Mouse (Mus musculus) kidney, adult 2 months (tissue): ENCODE data around the gene Abt1. TPM values are rescaled to one million over a fixed set of nuclear protein-coding genes. Genes with fewer than 3 reads are reported as not detected.

Experiments used
- DNase-seq: peaks from one replicate; pipeline ENCODE4 v3.0.0; 2021
- H3K27ac ChIP-seq: fragments of 200-500 bp; 2 replicates; pipeline ENCODE4 v1.5.1; 2012; ENCODE audit warnings: low read depth, low read length, control low read depth, inconsistent platforms; ENCODE audit not compliant: insufficient read depth
- H3K27me3 ChIP-seq: fragments of 200-500 bp; replicated peaks from 2 replicates; pipeline ENCODE4 v1.6.1; 2012; ENCODE audit warnings: mild to moderate bottlenecking, moderate library complexity, low read length, inconsistent platforms; ENCODE audit not compliant: control insufficient read depth, insufficient read depth
- H3K36me3 ChIP-seq: fragments of 200-500 bp; 2 replicates; pipeline ENCODE4 v1.6.1; 2012; ENCODE audit warnings: mild to moderate bottlenecking, moderate library complexity, low read length, inconsistent platforms; ENCODE audit not compliant: control insufficient read depth, insufficient read depth
- H3K4me1 ChIP-seq: fragments of 200-500 bp; 2 replicates; pipeline ENCODE4 v1.6.1; 2011; ENCODE audit warnings: low read length; ENCODE audit not compliant: control insufficient read depth, insufficient read depth
- H3K4me3 ChIP-seq: fragments of 200-500 bp; 2 replicates; pipeline ENCODE4 v1.5.1; 2011; ENCODE audit warnings: mild to moderate bottlenecking, low read depth, low read length, control low read depth; ENCODE audit not compliant: insufficient read depth
- CTCF ChIP-seq: fragments of 200-500 bp; conservative IDR thresholded peaks from 2 replicates; pipeline ENCODE4 v1.5.1; 2011; ENCODE audit warnings: low read depth, mild to moderate bottlenecking, control low read depth, low read length, moderate library complexity, mixed read lengths; ENCODE audit not compliant: insufficient read depth, insufficient read length
- POLR2A ChIP-seq: fragments of 200-500 bp; IDR thresholded peaks from one replicate; pipeline ENCODE4 v1.6.1; 2011; ENCODE audit warnings: low read depth, low read length, control low read depth
- WGBS: fragments of 180-500 bp; shearing (Covaris S2); methylation state at CpG from one replicate; pipeline ENCODE4 v1.1.7; 2018; 5-methylcytosine and 5-hydroxymethylcytosine counted together
- polyA plus RNA-seq: library from polyadenylated mRNA; depleted of rRNA; stranded (reverse); fragments of >200 nt; gene quantifications from 2 replicates; pipeline ENCODE4 v1.2.3, GENCODE M21; 2012; rRNA removed

Abt1 gene
- polyA plus RNA-seq: 3.3 and 3.9 TPM in 2 replicates

- TF ChIP-seq CTCF (no peak), POLR2A (peak; percentile 45)
- peak; percentile 95 for DNase-seq
- Histone ChIP-seq H3K4me1 (no peaks in the 10 kb centered on the region; the same call in 1 of the 2 replicates), H3K27ac (peak within 1 kb of the TSS; percentile 43; the same call in 1 of the 2 replicates), H3K4me3 (peak within 1 kb of the TSS; percentile 73), H3K27me3 (no peaks in the 10 kb centered on the region), H3K36me3 (no peaks in the 10 kb centered on the region; the same call in 1 of the 2 replicates)
- under 1% methylated on average over 48 of the region's 48 CpGs for WGBS
Measured at GRCm38 (mm10) chr13:23423286-23424051, at the start of gene Abt1. Gene Abt1, minus strand, starts transcription at chr13:23423866.

DNA sequence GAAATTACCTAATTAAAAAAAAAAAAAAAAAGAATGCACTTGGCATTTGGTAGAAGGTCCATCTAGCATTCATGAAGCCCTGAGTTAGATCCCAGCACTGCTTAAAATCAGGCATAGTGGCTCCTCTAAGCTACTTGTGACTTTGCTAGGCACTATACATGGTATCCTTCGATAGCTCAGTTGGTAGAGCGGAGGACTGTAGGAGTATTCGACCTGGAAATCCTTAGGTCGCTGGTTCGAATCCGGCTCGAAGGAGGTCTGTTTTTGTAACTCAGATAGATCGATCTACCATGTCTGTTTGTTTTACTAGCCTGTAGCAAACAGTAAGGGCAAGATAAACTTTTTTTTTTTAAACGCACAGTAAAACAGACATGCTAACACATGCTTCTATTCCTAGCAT lies 43.2 kb upstream of the Abt1 start:
- Histone ChIP-seq H3K36me3 (no peaks in the 10 kb centered on the region), H3K4me1 (no peaks in the 10 kb centered on the region; the same call in 1 of the 2 replicates), H3K27ac (no peak overlapping the region), H3K27me3 (no peaks in the 10 kb centered on the region), H3K4me3 (no peak overlapping the region)
- DNase-seq: peak; percentile 85
- WGBS: 18% methylated on average over 9 of the region's 9 CpGs
- TF ChIP-seq POLR2A (no peak), CTCF (no peak)

DNA sequence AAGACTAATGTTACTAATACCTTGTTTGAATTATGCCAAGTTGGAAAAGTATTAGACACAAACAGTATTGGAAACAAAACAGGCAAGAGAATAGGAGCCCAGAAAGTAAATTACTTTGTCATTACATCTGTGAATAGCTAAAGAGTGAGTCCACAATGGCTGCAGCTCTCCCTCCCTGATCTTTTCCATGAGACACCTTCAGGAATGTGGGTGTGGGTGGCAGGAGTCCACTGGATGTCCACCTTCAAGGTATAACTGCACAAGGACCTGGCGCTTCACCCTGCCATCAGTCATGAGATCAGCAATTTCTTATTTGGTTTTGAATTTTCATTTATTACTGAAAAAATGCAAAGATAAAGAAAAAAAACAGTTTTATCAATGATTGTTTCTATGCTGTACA lies 42.6 kb upstream of the Abt1 start:
- H3K27me3 ChIP-seq: no peaks in the 10 kb centered on the region
- no peak overlapping the region for H3K27ac ChIP-seq
- no peak for TF ChIP-seq POLR2A
- no peak for TF ChIP-seq CTCF
- H3K4me1 ChIP-seq: no peaks in the 10 kb centered on the region; the same call in 1 of the 2 replicates
- 95% methylated on average over 1 of the region's 1 CpGs for WGBS
- H3K4me3 ChIP-seq: no peak overlapping the region
- H3K36me3 ChIP-seq: no peaks in the 10 kb centered on the region
- DNase-seq: no peak

- Histone ChIP-seq H3K36me3 (no peaks in the 10 kb centered on the region), H3K4me3 (no peak within 1 kb of the TSS), H3K27me3 (no peaks in the 10 kb centered on the region), H3K4me1 (no peaks in the 10 kb centered on the region; the same call in 1 of the 2 replicates), H3K27ac (no peak within 1 kb of the TSS)
- TF ChIP-seq POLR2A (no peak), CTCF (no peak)
- DNase-seq: no peak
- 20% methylated on average over 7 of the region's 7 CpGs for WGBS
Measured at GRCm38 (mm10) chr13:23465600-23466109, 42.0 kb upstream of the Abt1 start, which contains the start of gene Btn1a1. Gene Btn1a1, minus strand, starts transcription at chr13:23465901.

DNA sequence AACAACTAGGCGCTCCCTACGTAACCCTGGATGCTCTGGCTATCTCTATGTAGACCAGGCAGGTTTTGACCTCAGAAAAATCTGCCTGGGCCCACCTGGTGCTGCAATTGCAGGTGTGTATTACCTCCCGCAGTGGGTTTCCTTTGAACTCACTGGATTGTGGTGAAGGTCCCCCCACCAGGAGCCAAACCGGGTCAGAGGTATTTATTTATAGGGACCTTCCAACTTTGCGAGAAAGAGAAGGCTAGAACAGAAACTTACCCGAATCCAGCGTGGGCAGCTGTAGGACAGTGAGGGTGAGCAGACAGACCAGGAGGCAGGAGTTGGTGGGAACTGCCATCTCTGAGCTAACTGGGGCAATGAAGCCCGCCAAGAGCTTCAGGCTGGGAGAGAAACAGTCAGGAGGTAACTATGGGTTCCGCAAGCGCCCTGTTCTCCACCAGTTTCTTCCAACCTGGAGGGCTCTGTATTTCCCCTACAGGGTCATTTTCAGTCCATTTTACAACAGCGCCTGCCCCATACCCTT lies 41.2 kb upstream of the Abt1 start:
- Histone ChIP-seq H3K27ac (no peak overlapping the region), H3K27me3 (no peaks in the 10 kb centered on the region), H3K4me1 (no peaks in the 10 kb centered on the region; the same call in 1 of the 2 replicates), H3K4me3 (no peak overlapping the region), H3K36me3 (no peaks in the 10 kb centered on the region)
- TF ChIP-seq CTCF (no peak), POLR2A (no peak)
- DNase-seq: no peak
- WGBS: 35% methylated on average over 11 of the region's 11 CpGs

DNA sequence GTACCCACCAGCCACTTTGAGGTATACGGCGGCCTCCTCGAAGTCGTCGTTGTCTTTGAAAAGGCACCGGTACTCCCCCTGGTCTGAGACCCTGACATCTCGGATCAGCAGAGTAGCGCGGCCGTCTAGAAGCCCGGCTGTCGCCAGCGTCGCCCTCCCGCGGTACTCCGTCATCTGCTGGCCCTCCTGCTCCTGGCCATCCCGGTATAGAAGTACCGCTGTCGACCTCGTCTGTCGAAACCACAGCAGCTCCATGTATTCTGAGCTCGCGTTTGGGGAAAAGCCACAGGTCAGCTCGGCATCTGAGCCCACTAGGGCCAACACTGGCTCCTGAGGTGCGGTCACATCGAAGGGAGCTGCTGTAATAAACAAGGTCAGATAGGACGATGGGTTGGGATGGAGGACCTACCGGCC lies 40.6 kb upstream of the Abt1 start:
- Histone ChIP-seq H3K4me3 (peak overlapping the region; percentile 53), H3K36me3 (no peaks in the 10 kb centered on the region), H3K27me3 (no peaks in the 10 kb centered on the region), H3K27ac (no peak overlapping the region), H3K4me1 (no peaks in the 10 kb centered on the region; the same call in 1 of the 2 replicates)
- DNase-seq: peak; percentile 22
- WGBS: 2% methylated on average over 29 of the region's 29 CpGs
- TF ChIP-seq CTCF (no peak), POLR2A (no peak)
